Mouse (Mus musculus) ES-Bruce4 (cell line): ENCODE measurements at regions not wholly inside any gene's neighbourhood (a gene's known extent, or its start where the extent isn't known, plus 50 kb on each side); places are given as distances from the start of the nearest gene placed in this dataset.

Experiments used
- CTCF ChIP-seq: IDR thresholded peaks from one replicate; pipeline ENCODE4 v1.8.1; 2011; ENCODE audit warnings: low read depth, low read length
- EP300 ChIP-seq: IDR thresholded peaks from 2 replicates; pipeline ENCODE4 v1.6.1; 2011; ENCODE audit warnings: low read depth, low read length; ENCODE audit not compliant: insufficient read depth
- POLR2A ChIP-seq: IDR thresholded peaks from one replicate; pipeline ENCODE4 v1.8.1; 2011; ENCODE audit warnings: low read length; ENCODE audit not compliant: insufficient read depth

DNA sequence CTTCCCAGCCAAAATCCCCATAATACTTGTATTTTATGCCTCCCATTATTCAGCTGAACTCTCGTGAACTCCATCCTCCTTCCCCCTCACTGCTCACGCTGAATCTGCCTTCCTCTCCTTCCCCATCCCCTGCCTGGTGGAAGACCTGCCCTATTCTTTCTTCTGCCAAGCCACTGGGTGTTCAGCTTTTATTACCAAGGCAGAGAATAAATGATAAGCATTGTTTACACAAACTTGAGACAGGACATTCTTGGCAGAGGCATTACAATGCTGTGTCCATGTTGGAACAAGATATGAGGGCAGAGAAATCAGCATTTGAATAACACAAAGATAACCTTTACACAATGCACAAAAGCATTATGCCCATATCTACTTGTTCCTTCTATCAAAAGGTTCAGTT lies 80.2 kb downstream of the Dhrs2 start:
- no peak for TF ChIP-seq POLR2A
- TF ChIP-seq CTCF = no peak
- no peak for TF ChIP-seq EP300
